Mouse (Mus musculus) brain, embryonic 14.5 days (tissue): ENCODE results near the gene Zbp1.

Experiments used
- CTCF ChIP-seq: fragments of 200-500 bp; IDR thresholded peaks from 2 replicates; pipeline ENCODE4 v1.5.1; 2012; ENCODE audit warnings: inconsistent platforms, mild to moderate bottlenecking, moderate library complexity, borderline replicate concordance; ENCODE audit not compliant: insufficient read depth, insufficient read length; ENCODE audit errors: extremely low read depth
- POLR2A ChIP-seq: fragments of 200-500 bp; IDR thresholded peaks from 2 replicates; pipeline ENCODE4 v1.6.1; 2012; ENCODE audit warnings: mild to moderate bottlenecking, inconsistent platforms, borderline replicate concordance; ENCODE audit not compliant: poor library complexity, insufficient read depth, insufficient read length, severe bottlenecking; ENCODE audit errors: extremely low read depth

DNA sequence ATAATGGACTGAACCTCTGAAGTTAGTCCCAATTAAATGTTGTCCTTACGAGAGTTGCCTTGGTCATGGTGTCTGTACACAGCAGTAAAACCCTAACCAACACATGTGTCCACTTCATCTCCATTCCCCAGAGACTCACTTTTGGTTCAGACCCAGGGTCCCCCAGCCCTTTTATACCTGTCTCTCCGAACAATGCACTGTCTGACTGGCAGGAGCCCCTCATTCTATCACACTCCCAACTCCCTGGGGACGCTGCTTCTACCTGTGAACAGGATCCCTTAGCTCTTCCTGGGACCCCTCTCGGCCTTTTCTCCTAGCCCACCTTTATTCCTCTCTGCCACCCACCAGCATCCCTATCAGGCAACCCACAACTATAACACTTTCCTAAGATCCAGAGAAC, 23.9 kb downstream of the Zbp1 start:
- TF ChIP-seq CTCF (no peak), POLR2A (no peak)
